Mouse (Mus musculus): ENCODE measurements around the gene Sipa1.

Gene Sipa1

DNA sequence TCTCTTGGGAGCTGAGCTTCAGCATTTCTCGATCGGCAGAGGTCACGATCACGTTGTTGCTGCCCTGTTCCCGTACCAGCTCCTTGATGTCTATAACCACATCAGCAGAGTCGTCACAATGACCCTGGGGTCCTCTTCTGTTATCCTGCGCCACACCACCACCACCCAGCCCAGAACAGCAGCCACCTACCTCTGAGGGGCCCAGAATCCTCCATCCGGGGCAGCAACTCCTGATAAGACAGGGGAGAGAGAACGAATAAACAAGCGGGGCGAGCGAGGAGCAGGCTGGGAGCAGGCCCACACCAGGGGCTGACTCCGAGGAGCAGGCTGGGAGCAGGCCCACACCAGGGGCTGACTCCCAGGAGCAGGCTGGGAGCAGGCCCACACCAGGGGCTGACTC lies 22.9 kb upstream of the Sipa1 start:
- DNase-seq (ENCODE audit: low spot score): no peak

DNA sequence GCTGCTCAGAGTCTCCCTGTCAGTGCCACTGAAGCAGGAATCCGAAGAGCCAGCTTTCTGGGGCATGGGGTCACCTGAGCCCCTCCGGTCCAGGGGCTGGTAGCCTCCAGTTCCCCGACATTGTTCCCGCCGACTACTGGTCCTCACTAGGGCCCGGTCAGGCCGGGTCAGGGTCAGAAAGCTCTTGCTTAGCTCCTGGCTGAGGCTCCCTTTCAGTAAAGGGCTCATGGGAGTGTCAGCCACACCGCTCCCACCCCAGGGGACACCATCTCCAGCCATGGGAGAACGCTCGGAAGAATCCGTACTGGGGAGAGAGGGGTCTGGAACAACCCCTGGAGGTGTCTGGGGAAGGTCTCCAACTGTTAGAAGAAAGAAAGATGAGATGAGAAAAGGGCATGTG lies 22.4 kb upstream of the Sipa1 start:
- no peak for DNase-seq (ENCODE audit: low spot score)

DNA sequence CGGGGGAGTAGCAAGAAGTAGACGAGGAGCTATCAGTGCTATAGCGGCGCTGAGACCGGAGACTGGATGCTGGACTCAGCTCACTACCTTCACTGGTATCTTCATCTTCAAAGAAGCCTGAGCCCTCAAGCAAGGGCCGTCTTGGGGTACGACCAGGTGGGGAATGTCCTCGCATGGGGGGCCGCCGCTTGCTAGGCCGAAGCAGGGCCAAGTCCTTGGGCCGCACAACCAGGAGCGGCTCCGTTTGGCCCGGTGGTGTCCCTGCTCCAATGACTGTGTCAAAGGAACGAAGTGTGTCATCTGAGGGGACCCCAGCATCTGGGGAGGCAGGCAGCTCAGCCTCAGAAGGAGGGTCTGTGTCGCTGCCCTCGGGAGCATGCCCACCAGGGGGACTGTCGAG lies 21.9 kb upstream of the Sipa1 start:
- no peak for DNase-seq (ENCODE audit: low spot score)

DNA sequence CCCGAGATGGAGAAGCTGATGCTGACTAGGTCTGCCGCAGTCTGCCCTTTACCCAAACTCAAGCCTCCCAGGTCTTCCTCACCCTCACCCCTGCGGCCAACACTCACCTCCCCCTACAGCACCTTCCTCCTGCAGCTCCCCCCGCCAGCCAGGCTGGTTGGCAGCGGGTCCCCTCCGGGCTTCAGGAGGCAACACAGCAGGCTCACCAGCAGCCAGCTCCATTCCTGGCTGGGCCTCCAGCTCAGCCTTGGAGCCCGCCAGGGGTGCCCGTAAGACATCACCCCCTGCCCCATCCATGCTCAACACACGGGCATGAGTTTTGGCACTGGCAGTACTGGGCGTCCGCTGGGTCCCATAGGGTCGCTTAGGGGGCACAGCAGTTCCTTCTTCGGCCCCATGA lies 21.5 kb upstream of the Sipa1 start:
- DNase-seq (ENCODE audit: low spot score): no peak

DNA sequence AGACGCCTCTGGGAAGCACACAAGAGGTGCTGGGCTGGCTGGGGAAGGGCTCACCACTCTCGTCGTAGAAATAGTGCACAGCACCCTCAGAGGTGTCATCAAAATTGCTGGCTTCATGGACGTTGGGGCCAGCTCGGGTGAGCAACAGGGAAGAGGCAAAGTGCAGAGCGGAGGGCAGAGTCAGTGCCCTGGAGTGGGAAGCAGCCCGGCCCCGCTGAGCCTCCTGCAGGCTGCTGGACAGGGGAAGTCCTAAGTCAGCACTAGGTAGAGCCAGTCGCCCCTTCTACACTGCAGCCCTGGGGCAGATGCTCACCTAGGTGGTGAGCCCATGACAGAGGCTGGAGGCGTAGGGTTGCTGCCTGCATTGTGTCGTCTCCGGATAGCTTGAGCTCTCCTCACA lies 20.7 kb upstream of the Sipa1 start:
- no peak for DNase-seq (ENCODE audit: low spot score)

DNA sequence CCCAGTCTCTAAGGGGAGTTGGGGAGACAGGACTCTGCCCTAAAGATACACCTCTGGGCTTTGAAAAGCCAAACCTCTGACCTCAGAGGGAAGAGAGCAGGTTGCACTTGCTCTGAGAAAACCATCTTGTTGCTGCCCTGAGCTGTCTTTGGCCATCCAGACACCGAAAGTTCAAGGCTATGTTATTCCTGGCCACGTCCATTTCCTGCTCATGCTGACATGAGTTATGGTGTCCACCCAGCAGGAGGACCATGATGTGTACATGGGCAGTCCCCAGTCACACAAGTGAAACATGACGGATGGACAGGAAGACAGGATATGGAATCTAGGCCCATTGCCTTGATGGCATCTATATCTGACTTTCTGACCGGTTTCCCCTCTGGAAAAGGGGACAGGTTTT lies 16.9 kb upstream of the Sipa1 start:
- DNase-seq (ENCODE audit: low spot score): no peak

DNA sequence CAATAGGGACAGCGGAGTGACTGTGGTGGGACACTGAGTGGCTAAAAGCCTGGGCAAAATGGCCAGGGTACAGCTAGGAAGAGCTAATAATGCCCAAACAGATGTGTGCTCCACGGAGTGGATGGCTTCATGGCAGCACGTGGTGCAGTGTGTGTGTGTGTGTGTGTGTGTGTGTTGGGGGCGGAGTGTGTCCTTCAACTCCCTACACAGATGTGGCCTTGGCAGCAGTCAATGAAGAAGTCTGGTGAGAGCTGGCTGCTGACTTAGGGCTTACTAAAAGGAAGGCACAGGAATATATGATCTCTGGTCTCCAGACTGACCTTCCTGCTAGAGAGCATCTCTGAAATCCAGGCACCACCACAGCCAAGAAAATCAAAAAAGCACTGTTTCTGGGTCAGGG lies 4.9 kb upstream of the Sipa1 start:
- DNase-seq (ENCODE audit: low spot score): no peak

DNA sequence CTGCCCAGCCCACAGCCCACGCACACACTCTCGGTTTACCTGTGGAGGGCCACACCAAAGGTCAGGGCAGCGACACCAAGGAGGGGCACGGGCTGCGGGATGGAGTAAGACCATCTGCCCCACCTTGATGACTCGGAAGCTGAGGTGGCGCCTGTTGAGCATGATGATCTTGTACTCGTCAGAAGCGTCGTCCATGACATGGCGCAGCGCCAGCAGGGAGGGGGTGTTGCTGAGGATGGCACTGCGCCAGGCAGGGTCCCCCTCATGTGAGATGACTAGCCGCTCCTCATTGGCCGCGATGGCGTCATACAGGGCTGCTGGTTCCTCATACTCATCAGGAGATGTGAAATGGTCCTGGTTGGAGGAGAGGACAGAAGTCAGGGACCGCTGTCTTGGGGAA lies 2.9 kb upstream of the Sipa1 start:
- no peak for DNase-seq (ENCODE audit: low spot score)

DNA sequence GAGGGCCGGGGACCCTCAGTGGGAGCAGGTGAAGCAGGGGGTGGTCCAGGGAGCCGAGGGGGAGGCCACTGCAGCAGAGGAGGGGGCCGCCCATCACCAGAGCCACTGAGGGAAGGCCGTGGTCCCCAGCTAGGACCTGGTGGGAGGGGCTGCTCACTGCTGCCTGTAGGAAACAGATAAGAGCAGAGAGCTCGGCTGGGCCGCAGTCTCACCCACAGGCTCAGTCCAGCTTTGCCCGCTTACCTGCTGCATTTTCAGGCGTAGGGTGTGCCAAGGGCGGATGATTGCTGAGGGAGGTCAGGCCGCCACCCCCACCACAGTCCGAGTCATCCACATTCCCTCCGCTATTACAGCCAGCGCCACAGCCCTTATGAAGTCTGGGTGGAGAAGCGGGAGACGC lies 2.0 kb upstream of the Sipa1 start:
- DNase-seq (ENCODE audit: low spot score): no peak

DNA sequence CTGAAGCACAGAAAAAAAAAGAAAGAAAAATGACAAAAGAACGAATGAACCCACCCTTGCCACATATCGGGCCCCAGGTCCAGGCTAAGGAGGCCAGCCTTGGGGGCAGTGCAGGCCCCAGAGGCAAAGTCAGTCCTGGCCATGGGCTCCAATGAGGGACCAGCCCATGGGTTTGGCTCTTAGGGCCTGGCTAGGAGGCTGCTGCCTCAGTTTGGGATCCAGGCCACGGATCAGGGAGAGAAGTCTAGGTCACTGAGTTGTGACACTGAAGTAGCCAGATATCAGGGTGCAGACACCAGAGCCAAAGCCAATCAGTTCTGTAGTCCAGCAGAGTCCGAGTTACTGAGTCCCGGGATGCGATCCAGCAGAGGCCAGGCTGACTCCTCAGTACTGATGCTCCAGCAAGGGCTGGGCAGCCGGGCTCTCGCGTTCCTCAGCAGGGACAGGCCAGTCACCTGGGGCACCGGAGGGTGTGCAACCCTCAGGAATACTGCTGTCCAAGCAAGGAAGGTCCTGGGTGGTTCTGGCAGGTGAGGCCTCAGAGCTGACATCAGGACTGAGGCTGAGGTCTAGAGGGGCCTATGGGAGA lies 1.3 kb upstream of the Sipa1 start:
- DNase-seq (ENCODE audit: low spot score): no peak

DNA sequence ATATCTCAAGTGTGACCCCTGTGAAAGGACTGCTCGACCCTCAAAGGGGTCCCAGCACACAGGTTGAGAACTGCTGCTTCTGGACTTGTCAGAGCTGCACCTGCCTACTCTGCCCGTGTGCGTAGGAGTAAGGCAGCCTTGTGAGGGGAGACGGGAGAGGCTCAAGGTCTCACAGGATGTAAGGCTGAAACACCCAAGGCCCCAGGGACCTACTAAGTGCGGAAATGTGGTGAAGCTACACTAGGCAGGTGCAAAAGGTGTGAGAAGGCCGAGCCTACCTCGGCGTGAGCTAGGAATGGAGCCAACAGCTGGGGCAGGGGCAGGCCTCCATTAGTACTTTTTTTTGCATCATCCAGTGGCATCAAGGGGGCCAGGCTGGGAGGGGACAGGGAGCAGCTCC lies 1.2 kb downstream of the Sipa1 start:
- no peak for DNase-seq (ENCODE audit: low spot score)

DNA sequence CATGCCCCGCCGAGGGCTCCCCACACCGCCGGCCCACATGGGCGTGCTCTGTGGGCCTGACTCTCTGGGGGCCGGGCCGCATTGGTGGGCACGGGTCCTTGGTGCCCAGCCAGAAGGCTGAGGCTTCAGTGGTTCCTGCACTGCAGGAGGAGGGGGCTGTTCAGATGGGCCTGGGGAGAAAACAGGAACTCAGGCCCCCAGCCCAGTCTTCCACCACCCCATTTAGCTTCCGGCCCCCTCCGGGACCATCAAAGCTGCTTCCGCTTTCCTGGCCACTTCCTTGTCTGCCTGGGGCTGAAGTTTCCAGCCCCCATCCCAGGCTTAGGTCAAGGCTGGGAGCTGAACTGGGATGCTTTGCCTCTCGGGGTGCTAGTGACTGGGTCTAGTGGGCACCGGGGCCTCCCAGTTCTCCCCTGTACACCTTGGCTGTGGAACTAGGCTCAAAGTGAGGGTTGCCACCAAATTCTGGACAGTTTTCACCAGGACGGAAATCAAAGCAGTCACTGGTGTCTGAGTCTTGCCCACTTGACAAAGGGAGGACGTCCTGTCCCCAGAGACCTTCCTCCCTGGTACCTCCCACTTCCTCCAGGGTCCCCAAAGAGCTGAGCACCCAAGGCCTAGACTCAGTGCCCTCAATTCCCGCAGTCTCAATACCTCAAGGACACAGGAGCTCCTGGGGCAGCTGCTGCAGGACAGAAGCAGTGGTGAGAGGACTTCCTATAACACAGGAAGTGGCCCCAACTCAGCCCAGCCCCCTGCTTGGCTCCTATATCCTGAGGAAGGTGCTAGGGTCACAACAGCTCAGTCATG lies 2.4 kb downstream of the Sipa1 start:
- no peak for DNase-seq (ENCODE audit: low spot score)

DNA sequence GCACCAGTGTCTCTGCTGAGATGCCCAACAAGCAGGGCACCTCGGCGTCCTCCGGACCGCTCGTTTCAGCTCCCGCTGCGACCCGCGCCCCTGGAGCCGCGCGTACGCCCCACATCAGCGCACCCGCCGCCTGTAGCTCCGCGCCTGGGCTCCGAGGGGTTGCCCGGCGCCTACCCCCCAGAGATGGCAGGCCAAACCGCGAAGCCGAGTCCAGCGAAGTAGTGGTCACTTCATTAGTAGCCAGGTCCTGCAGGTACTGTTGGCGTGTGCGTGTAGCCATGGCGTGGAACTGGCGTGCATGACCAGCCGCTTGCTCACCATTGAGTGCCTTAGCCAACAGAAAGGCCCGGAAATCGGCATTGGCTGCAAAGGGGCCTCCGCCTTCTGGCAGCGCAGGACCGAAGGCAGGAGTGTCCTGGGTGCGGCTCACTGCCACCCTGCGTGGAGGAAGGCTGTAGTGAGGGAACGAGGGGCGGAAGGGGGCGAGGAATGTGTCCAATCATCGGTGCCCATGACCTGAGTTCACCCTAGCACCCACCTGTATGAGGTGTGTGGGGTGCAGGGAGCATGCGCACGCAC lies 8.7 kb downstream of the Sipa1 start:
- DNase-seq (ENCODE audit: low spot score): no peak

DNA sequence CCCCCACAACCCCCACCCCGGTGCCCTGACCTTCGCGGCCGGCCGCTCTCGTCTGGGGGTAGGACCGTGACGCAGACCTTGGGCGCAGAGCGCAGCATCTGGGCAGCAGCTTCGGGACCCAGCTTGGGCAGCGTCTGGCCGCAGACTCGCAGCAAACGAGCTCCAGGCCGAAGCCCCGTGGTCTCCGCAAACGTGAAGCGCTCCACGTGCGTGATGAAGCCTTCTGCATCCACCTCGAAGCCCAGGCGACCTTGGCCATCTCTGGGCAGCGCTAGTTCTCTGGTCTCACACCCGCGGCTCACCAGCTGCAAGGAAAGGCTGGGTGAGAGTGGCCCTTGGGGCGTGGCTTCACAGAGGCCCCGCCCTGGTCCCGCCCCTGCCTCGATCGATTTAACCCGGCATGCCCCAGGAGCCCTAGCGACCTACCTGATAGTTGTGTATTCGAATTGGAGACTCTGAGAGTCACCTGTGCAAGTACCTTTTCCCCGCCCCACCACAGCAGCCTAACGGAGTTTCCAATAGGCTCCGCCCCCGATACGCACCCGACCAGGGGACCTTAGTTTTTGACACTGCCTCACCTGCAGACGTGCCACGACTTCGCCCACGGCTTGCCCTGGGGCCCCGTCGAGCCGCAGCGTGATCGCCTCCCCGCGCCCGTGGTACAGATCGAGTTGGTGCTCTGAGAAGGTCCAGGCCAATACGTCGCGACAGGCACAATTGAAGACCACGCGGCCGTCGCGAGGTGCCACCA lies 9.4 kb downstream of the Sipa1 start:
- DNase-seq (ENCODE audit: low spot score): no peak

DNA sequence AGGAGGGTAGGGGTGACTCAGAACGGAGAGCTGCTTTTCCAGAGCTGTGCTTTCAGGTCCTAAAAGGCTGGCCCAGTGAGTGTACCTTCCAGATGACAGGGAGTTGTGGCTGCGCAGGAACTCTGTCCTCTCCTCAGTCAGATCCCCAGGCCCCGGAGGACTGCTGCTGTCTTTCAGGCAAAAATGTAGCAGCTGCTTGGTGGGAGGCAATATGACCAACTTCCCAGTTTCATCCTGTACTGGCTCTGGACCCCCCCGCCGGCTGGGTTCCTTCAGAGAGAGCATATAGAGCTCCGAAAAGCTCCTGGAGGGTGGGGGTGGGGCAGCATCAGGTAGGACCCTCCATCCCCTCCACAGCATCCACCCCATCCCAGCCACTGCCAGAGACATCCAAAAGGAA lies 10.9 kb downstream of the Sipa1 start:
- DNase-seq (ENCODE audit: low spot score): no peak

DNA sequence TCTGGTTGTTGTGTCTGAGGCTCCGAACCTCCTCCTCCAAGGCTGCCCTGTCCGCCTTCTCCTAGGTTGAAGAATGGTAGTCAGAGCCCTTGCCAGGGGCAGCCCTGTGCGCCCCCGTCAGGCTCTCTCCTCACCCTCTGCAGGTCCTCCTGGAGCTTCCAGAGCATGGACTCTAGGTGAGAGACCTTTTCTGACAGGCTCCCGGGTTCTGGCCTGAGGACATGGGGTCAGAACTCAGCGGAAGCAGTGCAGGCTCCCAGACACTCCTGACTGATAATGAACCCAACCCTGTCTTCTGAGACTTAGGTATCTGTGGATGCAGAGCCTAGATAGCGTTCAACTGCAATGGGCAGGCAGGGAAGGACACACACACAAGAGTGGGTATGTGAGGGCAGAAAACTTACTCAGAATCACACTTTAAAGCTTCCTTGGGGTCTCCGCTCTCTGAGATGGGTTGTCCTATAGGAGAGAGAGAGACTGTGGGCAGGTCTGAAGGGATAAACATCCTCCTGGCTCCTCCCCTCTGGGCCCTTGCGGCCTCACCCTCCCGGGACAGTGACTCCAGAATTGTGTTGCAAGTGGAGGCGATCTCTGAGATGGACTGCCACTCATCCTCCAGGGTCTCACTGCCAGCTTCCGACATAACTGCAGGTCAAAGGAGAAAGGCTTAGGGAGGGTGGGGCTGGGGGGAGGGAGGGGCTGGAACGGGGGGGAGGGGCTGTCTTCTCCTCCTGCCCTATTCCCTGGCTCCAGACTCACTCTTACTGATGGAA lies 11.8 kb downstream of the Sipa1 start:
- DNase-seq (ENCODE audit: low spot score): no peak

DNA sequence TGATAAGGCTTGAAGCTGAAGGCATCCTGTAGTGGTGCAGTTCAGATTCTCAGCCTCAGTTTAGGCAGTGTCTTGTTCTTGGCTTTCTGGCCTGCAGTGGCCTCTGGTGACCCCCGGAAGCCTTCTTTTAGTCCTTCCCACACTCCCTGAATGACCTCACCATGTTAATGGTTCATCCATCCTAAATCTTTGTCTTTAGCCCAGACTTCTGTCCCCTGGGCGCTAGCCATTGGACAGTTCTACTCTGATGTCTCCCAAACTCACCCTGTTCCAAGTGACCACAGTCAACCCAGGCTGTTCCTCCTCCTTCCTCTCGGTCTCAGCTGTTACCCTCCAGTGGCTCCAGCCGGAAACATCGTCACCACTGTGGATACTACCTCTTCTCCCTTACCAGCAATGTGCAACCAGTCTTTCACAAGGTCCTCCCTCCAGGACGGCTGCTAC lies 14.2 kb downstream of the Sipa1 start:
- no peak for DNase-seq (ENCODE audit: low spot score)

DNA sequence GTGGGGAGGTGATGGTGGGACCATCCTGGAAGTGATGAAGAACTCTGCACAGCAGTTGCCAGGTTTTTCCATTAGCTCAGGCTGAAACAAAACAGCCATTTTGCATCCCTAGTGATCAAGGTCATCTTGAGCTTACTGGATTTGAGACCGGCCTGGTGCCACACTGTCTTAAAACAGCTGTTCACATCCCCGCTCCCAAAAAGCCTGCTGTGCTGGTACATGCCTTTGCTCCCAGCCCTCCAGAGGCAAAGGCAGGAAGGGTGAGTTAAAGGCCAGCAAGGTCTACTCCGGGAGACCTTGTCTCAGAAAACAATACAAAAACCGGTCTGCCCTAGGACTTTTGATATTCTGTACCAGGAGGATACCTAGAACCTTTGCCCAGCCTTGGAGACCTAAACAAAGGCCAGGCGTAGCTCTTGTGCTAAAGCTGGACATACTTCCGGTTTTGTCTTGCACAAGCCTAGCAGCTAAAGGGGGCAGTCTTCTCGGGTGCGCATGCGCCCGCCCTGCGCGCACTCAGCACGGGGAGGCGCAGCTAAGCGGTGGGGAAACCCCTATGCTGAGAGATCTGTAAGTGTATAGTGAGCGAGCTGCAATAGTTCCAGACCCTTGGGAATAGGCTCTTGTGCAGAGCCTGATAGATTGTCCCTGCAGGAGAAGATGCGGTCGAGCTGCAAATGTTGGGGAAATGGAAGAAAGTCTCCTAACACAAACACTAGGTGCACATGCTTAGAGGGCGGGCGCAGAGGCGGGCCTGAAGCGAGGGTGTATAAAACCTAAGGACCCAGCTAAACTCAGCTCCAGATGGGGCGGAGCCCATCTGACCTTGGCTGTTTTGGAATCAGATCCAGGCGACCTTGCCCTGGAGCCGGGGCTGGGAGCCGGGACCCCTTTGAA lies 14.9 kb downstream of the Sipa1 start:
- DNase-seq (ENCODE audit: low spot score): no peak

DNA sequence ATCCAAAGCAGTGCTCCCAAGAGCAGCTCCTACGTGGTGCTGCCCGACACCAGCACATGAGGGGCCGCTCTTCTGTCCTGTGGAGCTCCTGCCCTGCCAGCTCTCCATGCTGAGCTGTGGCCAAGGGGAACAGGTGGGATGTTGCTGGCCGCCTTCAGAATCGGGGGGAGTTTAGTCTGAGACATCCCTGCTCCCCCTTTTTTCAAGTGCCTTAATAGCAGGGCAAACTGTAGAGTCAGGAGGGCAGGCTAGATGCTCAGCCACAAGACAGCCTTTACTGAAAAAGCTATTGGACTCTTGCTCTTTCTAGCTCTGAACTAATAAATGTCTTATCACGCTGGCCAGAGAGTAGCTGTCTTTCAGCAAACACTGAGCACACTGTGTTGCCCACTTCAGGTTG lies 15.7 kb downstream of the Sipa1 start:
- no peak for DNase-seq (ENCODE audit: low spot score)

DNA sequence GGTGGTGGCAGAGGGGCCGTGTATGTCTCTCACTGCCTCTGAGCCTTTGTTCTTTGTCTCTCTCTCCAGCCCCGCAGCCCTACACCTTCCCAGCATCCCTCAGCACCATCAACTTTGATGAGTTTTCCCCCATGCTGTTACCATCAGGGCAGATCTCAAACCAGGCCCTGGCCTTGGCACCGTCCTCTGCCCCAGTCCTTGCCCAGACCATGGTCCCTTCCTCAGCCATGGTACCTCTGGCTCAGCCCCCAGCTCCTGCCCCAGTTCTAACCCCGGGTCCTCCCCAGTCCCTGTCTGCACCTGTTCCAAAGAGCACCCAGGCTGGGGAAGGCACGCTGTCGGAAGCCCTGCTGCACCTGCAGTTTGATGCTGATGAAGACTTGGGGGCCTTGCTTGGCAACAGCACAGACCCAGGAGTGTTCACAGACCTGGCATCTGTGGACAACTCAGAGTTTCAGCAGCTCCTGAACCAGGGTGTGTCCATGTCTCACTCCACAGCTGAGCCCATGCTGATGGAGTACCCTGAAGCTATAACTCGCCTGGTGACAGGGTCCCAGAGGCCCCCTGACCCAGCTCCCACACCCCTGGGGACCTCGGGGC lies 16.7 kb downstream of the Sipa1 start:
- DNase-seq (ENCODE audit: low spot score): no peak

DNA sequence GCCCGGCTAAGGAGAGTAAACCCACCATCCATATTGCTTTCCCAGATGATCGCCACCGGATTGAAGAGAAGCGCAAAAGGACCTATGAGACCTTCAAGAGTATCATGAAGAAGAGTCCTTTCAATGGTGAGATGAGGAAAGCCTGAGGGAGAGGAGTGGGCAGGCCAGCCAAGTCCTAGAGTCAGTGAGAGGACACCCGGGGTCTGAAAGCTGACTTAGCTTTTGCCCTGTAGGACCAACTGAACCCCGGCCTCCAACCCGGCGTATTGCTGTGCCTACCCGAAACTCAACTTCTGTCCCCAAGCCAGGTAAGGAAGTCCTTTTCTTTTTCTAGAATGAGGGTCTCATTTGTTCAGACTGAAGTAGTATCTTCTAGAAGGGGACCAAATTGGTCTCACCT lies 18.2 kb downstream of the Sipa1 start:
- DNase-seq (ENCODE audit: low spot score): no peak
